Mouse (Mus musculus) left cerebral cortex, adult 8-10 months (tissue): ENCODE measurements at regions not wholly inside any gene's neighbourhood (a gene's known extent, or its start where the extent isn't known, plus 50 kb on each side); places are given as distances from the start of the nearest gene placed in this dataset.

ENCODE experiments used
- DNase-seq, 2 experiments: peaks; one replicate each; pipeline ENCODE4 v3.0.0; 2022; ENCODE audit warnings: low spot score in 2 of 2

DNA sequence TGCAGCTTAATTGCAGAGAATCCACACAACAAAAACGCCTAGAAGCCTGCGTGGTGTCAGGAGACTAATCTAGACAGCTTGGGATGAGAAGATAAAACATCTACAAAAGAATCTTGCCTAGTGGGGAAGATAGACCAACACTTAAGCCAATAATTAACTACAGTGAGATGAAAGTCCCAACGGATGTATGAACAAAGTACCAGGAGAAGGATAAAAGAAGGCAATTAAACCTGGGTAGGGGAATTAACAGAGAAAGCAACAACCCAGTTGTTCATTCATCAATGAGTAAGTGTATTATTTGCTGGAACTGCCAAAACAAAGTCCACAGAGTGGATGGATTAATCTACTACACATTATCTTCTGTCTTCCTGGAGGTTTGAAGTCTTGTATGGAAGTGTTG lies 99.8 kb downstream of the Olfm4 start:
- DNase-seq: no peak

DNA sequence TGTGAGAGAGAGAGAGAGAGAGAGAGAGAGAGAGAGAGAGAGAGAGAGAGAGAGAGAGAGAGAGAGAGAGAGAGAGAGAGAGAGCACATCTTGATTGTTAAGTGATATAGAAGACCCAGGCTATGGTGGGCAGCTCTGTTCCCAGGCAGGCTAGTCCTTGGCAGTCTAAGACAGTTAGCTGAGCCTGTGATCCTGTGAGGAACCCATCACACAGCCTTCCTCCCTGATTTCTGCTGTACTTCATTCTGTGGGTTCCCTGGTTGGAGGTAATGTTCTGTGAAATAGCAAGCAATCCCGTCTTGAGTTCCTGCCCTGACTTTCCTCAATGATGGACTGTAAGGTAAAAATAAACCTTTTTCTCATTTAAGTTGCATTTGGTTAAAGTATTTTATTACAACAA lies 113.4 kb downstream of the Olfm4 start:
- no peak for DNase-seq

GRCm38 (mm10) chr14:80113115-80113687 lies 129.3 kb downstream of the Olfm4 start:
- DNase-seq: no peak

- DNase-seq: no peak
These were observed 130.4 kb downstream of the Olfm4 start for GRCm38 (mm10) chr14:80114326-80114725.

DNA sequence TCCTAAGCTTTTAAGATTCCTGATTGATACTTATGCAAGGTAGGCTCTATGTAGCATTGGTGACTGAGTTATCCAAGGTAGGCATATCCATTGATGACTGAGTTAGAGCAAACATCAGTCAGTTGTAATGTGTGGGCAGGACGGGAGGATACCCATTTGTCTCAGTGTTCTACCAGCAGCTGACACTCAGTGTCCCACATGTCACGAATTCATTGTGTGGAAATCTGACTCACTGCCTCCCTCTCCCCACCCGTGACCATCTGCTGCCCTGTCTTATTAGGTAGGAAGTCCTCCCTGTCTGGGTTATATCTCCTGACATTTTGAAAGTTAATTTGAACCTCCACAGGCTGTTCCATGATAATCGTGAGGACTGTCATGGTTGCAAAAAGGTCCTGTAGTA lies 141.3 kb downstream of the Olfm4 start:
- DNase-seq: no peak

- DNase-seq: peak in 1 of 2 experiments; percentile 18
These were observed 144.3 kb downstream of the Olfm4 start for GRCm38 (mm10) chr14:80128181-80128580.

GRCm38 (mm10) chr14:80137541-80137940 lies 153.7 kb downstream of the Olfm4 start:
- no peak for DNase-seq

- no peak for DNase-seq
These were observed 155.3 kb downstream of the Olfm4 start for GRCm38 (mm10) chr14:80138991-80139791.

DNA sequence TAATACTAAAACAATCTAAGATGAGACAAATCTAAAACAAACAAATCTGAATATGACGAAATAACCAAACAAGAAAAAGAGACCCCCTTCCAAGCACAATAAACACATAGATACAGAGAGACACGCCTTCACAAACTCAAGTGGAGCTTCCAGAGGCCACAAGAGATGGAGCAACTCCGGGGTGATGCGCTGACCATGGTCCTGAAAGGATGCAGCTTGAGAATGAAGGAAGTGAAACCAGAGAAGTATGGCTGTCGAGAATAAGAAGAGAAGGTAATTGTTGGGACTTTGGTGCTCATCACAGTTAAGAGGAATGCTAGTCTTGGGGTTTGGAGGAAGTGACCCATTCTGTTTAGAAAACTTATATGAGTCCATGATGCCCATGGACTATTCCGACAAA lies 173.1 kb downstream of the Olfm4 start:
- DNase-seq: no peak

- no peak for DNase-seq
These were observed 185.3 kb downstream of the Olfm4 start for GRCm38 (mm10) chr14:80169211-80169610.

- no peak for DNase-seq
These were observed 186.7 kb downstream of the Olfm4 start for GRCm38 (mm10) chr14:80170450-80171180.

GRCm38 (mm10) chr14:80172799-80173484 lies 189.1 kb downstream of the Olfm4 start:
- no peak for DNase-seq

DNA sequence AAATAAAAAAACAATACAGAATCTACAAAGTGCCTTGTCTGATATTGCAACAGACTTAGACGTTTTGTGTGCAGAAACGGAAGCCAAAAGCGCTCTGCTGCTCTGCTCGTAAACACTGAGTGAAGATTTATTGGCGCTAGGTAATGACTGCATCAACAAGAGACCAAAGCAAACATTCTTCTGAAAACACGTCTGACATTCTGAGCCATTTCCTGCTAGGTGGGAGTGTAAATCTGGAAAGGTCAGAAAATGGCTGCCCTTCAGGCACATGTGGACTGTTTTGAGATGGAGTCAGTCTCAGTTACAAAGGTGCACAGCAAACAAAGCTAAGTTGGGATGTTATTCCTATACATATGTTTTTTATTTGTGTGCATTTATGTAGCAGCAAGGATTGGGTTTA lies 192.6 kb downstream of the Olfm4 start:
- no peak for DNase-seq

- DNase-seq: no peak
These were observed 211.2 kb downstream of the Olfm4 start for GRCm38 (mm10) chr14:80195041-80195440.

DNA sequence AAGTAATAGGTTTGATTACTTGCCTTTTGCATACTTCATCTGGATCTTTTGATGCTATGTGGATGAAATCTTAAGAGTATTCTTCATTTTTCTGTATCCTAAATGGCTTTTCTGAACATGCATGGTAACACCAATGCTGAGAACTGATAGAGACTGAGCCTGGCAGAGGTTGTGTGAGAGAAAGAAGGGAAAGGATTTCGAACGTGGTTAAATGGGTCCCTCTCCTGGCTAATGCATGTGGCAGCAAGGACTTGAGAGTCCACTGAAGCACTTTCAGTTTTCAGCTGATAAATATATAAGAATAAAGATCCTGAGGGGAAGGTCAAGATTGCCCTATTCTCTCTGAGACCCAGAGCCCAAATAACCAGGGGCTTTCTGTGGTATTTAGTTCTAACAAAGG lies 229.0 kb downstream of the Olfm4 start:
- no peak for DNase-seq

GRCm38 (mm10) chr14:80213666-80214065 lies 229.8 kb downstream of the Olfm4 start:
- peak in 1 of 2 experiments; percentile 13 for DNase-seq

- DNase-seq: peak; percentile 21 to 36
These were observed 232.2 kb downstream of the Olfm4 start for GRCm38 (mm10) chr14:80215960-80216552.

DNA sequence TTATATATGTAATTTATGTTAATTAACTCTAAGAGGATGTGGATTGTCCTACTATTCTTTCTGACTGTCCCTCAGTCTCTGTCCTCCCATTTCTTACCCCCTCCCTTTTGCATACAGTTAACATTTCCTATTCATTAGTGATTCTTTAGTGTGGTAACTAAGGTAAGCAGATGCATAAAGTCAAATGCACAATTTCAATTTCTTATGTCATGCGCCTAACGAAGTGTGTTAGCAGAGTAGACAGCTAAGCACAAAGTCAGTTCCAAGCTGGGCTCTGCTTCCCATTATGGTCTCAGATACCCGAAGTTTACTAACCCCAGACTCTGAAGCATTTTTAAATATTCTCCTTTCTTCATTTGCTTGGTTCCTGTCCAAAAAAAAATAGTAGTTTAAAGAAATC lies 248.2 kb downstream of the Olfm4 start:
- no peak for DNase-seq

- no peak for DNase-seq
These were observed 249.1 kb downstream of the Olfm4 start for GRCm38 (mm10) chr14:80232976-80233375.

GRCm38 (mm10) chr14:80237136-80237535 lies 253.3 kb downstream of the Olfm4 start:
- no peak for DNase-seq

DNA sequence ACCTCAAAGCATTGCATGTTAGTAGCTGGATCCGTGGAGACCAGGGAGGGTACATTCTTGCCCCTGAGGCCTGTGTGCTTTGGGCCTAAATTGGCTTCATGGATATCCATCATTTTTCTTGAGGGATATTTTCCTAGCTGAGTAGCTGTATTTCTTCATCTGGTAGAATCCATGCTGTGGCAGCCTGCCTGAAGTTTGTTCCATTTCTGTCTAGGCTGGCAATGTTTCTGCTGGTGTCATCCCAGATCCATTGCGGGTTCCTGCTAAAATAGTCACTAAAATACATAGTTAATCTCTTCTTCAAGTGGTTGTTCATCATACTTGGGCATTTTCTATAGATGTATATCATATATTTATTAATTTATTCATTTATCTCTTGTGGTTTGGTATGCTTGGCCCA lies 253.7 kb downstream of the Olfm4 start:
- peak in 1 of 2 experiments; percentile 27 for DNase-seq
